ENCODE assay signal across 13 mouse cellular contexts in genomic region chr5:102750674-102751073, GRCm38 (mm10).
"Had no signal": no experiment of that assay in that cellular context is flagged by ENCODE, and none has a peak within 500 bp of the region (broad histone marks: within the 10 kb centered on the region; RNA-seq: fewer than 3 reads in every experiment).

No protein-coding gene starts in this region.

- H3K4me2 ChIP-seq: liver, embryonic 12.5 days; lung, embryonic 14.5 days; neural tube, embryonic 12.5 days had no signal

- H3K27me3 ChIP-seq: liver, embryonic 12.5 days; neural tube, embryonic 12.5 days had no signal

- H3K36me3 ChIP-seq: liver, embryonic 12.5 days; midbrain, embryonic 10.5 days; neural tube, embryonic 12.5 days had no signal

- H3K4me3 ChIP-seq: liver, embryonic 12.5 days; midbrain, embryonic 10.5 days; myocyte; neural tube, embryonic 12.5 days had no signal

- H3K27ac ChIP-seq: liver, embryonic 12.5 days; midbrain, embryonic 10.5 days; neural tube, embryonic 12.5 days had no signal

- H3K9ac ChIP-seq: liver, embryonic 12.5 days; lung, embryonic 14.5 days; neural tube, embryonic 12.5 days had no signal

- H3K9me3 ChIP-seq: liver, embryonic 12.5 days; midbrain, embryonic 10.5 days; neural tube, embryonic 12.5 days had no signal

- ATAC-seq: liver, embryonic 12.5 days had no signal

- H3K4me1 ChIP-seq: liver, embryonic 12.5 days; neural tube, embryonic 12.5 days had no signal

- DNase-seq: kidney, adult 9 months; kidney, postnatal 36 days; lung, embryonic 14.5 days; lung, postnatal 10 days; lung, postnatal 4 days; midbrain, embryonic 14.5 days; spleen, adult 18-20 months; thymus, adult 18-20 months; thymus, postnatal 25 days had no signal
